Mouse (Mus musculus): ENCODE data around the gene Txlna.

Gene Txlna

GRCm38 (mm10) chr4:129625029-129625370 lies 15.9 kb downstream of the Txlna start:
- no peak for DNase-seq (ENCODE audit: low read depth, low spot score)

- peak; percentile 93 for DNase-seq (ENCODE audit: low read depth, low spot score)
Observed at GRCm38 (mm10) chr4:129624281-129625028, 16.4 kb downstream of the Txlna start.

- peak; percentile 77 for DNase-seq (ENCODE audit: low read depth, low spot score)
Observed at GRCm38 (mm10) chr4:129623681-129624091, 17.2 kb downstream of the Txlna start, which contains the start of gene Ccdc28b. Ccdc28b (minus strand) TSS chr4:129623947.

- DNase-seq (ENCODE audit: low read depth, low spot score): no peak
Observed at GRCm38 (mm10) chr4:129622803-129623535, 17.9 kb downstream of the Txlna start.

GRCm38 (mm10) chr4:129622120-129622802 lies 18.6 kb downstream of the Txlna start:
- no peak for DNase-seq (ENCODE audit: low read depth, low spot score)

- DNase-seq (ENCODE audit: low read depth, low spot score): no peak
Observed at GRCm38 (mm10) chr4:129621283-129621841, 19.5 kb downstream of the Txlna start.

- DNase-seq (ENCODE audit: low read depth, low spot score): no peak
Observed at GRCm38 (mm10) chr4:129620419-129621282, 20.2 kb downstream of the Txlna start.

- peak; percentile 94 for DNase-seq (ENCODE audit: low read depth, low spot score)
Observed at GRCm38 (mm10) chr4:129618786-129619691, 21.8 kb downstream of the Txlna start, which contains the start of gene Iqcc. Iqcc (minus strand) TSS chr4:129619099.

GRCm38 (mm10) chr4:129618031-129618430 lies 22.8 kb downstream of the Txlna start:
- no peak for DNase-seq (ENCODE audit: low read depth, low spot score)

- no peak for DNase-seq (ENCODE audit: low read depth, low spot score)
Observed at GRCm38 (mm10) chr4:129617121-129617641, 23.7 kb downstream of the Txlna start.

GRCm38 (mm10) chr4:129616631-129617030 lies 24.2 kb downstream of the Txlna start:
- DNase-seq (ENCODE audit: low read depth, low spot score): no peak

- DNase-seq (ENCODE audit: low read depth, low spot score): no peak
Observed at GRCm38 (mm10) chr4:129615801-129616290, 25.0 kb downstream of the Txlna start.

- peak; percentile 50 for DNase-seq (ENCODE audit: low read depth, low spot score)
Observed at GRCm38 (mm10) chr4:129614093-129614492, 26.8 kb downstream of the Txlna start, which contains the start of gene Dcdc2b. Dcdc2b (minus strand) TSS chr4:129614257.

- no peak for DNase-seq (ENCODE audit: low read depth, low spot score)
Observed at GRCm38 (mm10) chr4:129610472-129610871, 30.4 kb downstream of the Txlna start.

- DNase-seq (ENCODE audit: low read depth, low spot score): peak; percentile 96
Observed at GRCm38 (mm10) chr4:129610026-129610425, 30.8 kb downstream of the Txlna start.

- DNase-seq (ENCODE audit: low read depth, low spot score): no peak
Observed at GRCm38 (mm10) chr4:129609139-129609631, 31.7 kb downstream of the Txlna start.

- DNase-seq (ENCODE audit: low read depth, low spot score): peak; percentile 95
Observed at GRCm38 (mm10) chr4:129608426-129609025, 32.3 kb downstream of the Txlna start.

GRCm38 (mm10) chr4:129600233-129601158 lies 40.4 kb downstream of the Txlna start, which contains the start of the genes Eif3i and Tmem234:
Eif3i (minus strand) TSS chr4:129600648.
Tmem234 (plus strand) TSS chr4:129600668.
- DNase-seq (ENCODE audit: low read depth, low spot score): peak; percentile 90
